Mouse (Mus musculus): ENCODE results near the gene Zfp775.

Zfp775 gene
- long read RNA-seq, experiment 1, full-length matches to known transcripts, result 7 of 7 reads
- long read RNA-seq, experiment 1, partial matches to known transcripts, result 0 of 7 reads
- long read RNA-seq, experiment 1, other reads (novel, unspliced or antisense), result 0 of 7 reads
- long read RNA-seq, experiment 2, full-length matches to known transcripts, result 5 of 6 reads
- long read RNA-seq, experiment 2, partial matches to known transcripts, result 0 of 6 reads
- long read RNA-seq, experiment 2, other reads (novel, unspliced or antisense), result 1 of 6 reads

DNA sequence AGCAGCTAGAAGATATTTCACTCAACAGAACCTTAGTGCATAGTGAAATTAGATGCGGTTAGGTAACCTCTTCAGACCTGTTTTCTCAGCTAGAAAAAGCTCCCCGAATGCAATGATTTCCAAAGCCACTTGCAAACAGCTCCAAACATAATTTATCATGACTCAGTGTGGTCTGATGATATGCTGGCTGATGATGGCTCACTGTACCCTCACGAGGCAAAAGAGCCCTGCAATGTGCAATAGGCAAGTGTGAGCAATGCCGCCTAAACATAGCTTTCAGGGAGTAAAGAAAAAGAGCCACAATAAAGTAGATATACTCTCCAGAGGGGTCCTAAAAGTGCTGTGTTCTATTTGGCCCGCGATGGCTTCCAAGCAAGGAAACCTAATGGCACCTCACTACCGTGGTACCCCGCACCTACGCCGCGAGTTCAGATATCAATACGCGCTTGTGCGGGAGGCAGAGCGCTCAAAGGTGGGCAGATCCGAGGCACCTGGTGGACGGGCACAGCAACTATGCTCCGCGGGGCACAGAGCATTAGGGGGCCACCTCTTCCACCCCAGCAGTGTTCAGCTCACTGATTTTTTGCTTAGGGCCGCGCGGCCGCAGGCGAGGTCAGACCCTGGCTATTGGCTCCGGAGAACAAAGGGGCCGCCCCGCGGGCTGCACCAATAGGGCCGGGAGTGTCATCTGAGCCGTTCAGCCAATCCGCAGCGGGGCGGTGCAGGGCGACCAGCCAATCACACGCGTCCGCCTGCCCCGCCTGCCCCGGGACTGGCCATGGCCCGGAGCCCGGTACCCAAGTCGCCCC, at the start of gene Zfp775:
Gene Zfp775 (plus strand): TSS at position 793 of the 809 bp plus-strand sequence.
- intact Hi-C loops (cut with DNase I), result no loop called here

DNA sequence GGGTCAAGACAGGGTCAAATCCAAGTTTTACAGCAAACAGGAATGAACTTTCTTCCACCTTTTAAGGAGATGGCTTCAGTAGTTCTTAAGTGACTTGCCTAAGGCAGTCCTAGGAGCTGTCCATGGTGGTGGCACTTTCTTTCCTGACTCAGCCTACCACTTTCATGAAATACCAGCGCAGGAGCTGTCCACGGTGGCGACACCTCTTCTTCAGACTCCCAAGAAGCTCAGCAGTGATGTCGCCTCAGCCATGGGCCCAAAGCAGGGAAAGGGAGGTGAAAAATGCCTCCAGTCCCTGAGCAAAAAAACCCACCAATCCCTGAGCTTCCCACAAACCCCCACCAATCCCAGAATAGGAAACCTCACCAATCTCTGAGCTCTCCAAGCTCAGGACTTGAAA, 48.9 kb upstream of the Zfp775 start:
- intact Hi-C loops (cut with DNase I), result loop anchor here (10.0 kb wide), 1 partner anchor 232 kb away; no protein-coding TSS in a partner anchor

DNA sequence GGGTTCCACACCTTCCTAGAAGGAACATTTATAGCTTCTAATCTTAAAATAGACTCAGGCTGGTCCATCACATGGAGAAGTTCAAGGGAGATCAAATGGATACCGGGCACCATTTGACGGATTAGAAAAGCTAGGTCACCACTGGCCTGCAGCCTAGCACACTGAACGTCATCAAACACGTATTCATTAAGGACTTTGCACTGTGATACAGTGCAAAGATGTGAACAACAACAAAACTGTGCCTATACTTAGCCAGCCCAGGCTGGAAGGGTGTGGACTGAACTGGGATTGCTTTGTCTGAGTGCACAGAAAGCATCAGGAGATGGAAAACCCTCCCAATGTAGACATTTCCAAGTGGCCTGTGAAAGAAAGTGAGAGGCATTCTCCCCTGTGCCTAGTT, 48.0 kb upstream of the Zfp775 start:
- intact Hi-C loops (cut with DNase I), result loop anchor here (10.0 kb wide), 1 partner anchor 231 kb away; no protein-coding TSS in a partner anchor

DNA sequence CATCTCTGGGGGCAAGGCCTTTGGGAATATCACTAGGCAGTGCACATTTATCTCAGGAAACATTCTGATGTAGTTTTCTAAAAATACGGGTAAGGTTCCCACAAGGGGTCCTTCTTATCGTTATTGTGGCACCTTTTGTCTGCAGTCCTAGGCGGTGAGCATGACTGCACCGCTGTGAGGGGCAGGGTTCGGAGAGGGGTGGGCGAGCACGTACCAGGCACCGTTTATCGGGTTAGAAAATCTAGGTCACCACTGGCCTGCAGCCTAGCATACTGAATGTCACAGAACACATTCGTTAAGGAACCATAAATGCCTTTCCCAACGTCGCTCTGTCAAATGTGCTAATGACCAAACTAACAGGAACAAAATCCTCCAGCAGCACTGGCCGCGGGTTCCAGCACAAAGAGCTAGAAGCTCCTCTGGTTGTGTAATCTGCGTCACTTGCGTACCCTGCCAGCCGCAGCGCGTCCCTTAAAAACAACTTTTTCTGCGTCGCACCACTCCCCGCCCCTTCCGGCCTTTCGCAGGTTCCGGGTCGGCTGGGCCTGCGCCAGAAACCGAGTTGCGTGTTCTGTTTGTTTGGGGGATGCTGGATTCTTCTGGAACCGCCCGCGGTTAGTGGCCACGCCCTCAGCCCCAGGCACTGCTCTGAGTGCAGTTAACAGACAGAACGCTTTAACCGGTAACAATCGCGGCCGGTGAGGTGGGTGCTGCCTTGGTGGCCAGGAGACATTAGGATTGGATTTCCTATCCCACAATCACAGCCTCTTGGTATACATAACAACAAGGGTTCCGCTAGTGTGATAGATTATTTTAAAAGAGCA, 47.4 kb upstream of the Zfp775 start, which contains the start of gene Lrrc61:
Gene Lrrc61 (plus strand): TSS at position 517 of the 824 bp plus-strand sequence.
- intact Hi-C loops (cut with DNase I), result loop anchor here (10.0 kb wide), 1 partner anchor 230 kb away; no protein-coding TSS in a partner anchor

DNA sequence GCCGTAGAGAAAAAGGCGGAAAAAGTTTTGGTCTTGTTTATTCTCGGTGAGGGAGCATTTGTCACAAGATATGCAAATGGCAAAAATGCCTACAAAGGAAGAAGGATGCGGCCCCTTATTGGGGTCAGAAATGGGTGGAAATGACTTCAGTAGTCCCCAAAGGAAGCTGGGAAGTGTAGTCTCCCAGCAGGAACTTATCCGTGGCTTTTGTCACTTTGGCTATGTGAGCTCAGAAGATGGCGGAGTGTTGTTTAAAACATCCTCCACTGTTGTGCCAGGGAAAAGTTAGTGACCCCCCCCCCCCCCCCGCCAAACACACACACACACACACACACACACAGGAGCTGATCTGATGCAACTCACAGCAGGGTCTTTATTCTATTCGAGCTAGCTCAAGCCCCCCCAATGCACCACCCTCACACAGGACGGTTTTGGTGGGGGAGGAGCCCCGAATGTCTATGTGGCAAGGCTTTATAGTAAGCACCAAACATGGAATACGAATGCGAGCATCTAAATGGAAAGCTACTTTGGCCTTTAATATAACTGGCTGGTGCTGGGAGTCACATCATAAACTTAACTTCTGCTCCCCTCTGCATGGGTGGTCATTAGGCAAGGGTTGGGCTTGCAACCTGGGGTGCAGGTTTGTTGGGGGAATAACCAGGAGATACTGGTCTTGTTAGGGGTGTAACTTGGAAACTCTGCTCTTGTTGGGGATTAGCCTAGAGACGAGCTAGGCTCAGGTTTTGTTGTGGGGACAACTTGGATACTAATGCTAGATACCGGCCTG, 46.6 kb upstream of the Zfp775 start:
- intact Hi-C loops (cut with DNase I), result loop anchor here (10.0 kb wide), 1 partner anchor 230 kb away; no protein-coding TSS in a partner anchor

DNA sequence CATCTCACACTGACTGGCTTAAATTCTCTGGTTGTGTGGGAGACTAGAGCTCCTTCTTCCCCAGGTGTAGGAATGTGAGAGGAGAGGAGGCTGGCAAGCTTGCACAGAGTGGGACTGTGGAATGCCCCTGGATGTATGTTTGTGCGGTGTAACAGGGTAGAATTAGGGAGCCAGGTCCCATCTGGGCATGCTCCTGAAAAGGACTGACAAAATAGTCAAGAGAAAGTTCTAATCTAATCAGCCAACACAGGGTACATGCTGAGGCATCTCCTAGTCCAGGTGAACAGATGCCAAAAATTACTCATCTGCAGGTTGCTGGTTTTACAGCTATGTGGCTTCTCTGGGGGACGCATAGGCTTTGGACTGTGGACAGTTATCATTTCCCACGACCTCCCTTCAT, 45.9 kb upstream of the Zfp775 start:
- intact Hi-C loops (cut with DNase I), result loop anchor here (10.0 kb wide), 1 partner anchor 229 kb away; no protein-coding TSS in a partner anchor

DNA sequence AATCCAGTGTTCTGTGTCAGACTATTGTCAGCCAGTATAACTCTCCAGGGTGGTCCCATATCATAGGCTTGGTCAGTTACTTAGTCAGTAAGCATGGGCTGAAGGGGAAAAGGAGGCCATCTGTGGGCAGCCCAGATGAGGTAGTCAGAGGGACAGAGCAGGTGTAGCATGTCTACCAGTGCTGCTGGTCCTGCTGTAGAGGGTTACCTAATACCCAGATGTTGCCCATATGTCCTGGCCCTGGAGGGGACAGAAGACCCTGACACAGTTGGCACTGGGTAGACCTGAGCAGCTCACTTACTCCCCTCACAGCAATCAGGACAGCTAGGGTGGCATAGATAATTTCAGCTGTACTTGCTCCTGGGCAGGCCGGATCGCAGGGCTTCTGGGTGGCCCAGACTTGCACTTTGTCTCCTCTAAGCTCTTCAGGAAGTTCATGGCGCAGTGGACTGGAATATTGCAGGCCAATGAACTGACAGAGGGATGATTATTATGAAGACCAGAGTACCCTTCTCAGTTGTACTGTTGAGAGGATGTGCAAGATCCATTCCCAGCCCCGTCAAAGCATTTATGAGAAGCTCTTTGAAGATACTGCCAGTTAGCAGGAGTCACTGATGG, 36.1 kb upstream of the Zfp775 start:
- intact Hi-C loops (cut with DNase I), result no loop called here

DNA sequence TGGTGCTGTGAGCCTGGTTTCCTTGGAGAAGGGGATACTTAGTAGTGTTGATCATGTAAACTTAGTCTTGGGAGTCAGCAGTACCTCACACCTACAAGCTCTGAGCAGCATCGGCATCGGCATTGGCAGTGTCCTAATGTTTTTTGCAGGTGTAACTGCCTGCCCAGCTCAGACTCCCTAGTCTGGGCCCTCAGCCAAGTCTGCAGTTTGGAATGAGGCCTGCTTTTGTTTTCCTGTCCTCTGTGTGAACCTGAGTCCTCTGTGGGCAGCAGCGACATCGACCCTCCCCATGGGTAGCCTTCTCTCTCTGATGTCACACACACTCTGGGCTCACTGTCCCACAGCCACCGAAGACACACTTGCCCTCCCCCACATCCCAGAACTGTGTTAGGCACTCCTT, 35.6 kb upstream of the Zfp775 start:
- intact Hi-C loops (cut with DNase I), result no loop called here

DNA sequence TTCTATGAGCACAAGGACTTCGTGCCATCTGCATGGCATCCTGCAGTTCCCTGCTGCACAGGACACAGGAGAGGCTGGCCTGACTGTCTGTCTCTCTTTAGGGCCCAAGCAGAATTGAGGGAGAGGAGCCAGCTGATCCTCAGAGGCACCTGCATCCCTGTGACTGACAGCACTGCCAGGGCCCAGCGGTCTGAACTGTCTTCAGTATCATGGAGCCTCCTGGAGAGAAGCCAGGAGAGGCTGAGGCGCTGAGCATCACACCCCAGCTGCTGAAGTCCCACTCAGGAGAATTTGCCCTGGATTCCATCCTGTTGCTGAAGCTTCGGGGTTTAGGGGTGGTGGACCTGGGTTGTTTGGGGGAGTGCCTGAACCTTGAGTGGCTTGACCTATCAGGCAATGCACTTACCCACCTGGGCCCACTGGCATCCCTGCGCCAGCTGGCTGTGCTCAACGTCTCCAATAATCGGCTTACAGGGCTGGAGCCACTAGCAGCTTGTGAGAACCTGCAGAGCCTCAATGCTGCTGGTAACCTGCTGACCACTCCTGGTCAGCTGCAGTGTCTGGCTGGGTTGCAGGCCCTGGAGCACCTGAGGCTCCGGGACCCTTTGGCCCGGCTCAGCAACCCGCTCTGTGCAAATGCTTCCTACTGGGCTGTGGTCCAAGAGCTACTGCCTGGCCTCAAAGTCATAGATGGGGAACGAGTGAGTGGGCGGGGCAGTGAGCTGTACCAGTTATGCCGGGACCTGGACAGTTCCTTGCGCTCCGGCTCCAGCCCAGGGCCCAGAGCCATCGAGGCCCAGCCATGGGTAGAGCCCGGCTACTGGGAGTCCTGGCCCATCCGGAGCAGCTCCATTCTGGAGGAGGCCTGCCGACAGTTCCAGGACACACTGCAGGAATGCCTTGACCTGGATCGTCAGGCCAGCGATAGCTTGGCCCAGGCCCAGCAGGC, 33.6 kb upstream of the Zfp775 start:
- intact Hi-C loops (cut with DNase I), result no loop called here

DNA sequence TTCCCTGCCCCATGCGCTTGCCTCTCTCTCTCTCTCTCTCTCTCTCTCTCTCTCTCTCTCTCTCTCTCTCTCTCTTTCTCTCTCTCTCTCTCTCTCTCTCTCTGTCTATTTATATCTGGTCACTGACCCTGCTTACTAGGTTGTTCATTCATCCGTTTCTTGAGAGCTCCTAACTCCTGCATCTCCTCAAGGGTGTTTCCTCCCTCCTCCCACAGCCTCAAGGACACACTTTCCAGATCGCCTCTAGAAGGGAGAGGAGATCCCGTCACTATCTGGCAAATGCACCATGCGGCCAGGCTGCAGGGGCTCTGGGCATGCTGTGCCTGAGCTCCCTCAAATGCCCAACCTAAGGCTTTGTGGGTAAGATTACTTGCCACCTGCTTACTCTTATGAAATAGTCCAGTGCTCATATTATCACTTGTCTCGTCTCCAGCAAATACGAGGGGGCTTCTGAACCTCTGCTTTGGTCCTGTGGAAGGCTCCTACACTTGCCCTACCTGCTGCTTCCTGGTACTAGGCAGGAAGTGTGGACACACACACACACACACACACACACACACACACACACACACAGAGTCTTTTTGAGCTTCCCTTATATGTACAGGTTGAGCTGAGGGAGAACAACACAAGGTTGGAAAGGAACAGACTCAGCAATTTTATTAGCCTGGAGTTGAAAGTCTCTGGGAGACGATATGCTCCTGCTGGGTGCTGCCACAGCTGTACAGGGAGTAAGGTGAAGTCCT, 32.6 kb upstream of the Zfp775 start:
- intact Hi-C loops (cut with DNase I), result no loop called here

DNA sequence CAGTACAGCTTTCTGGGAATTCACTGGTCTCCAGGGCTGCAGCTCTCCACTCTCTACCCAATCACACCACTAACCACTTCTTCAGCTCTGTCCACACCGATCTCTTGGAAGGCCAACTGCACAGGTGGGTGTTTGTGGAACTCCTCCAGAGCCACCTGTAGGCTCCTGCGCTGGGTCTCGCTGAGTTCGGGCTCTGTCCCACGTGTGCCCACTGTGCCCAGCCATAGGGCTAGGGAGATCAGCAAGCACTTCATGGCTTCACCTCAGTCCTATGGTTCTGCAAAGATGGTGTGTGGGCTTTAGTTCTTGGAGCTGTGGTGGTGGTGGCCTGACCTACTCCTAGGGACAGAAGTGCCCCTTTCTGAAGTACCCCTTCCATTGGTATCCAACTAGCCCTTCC, 29.8 kb upstream of the Zfp775 start:
- intact Hi-C loops (cut with DNase I), result no loop called here

DNA sequence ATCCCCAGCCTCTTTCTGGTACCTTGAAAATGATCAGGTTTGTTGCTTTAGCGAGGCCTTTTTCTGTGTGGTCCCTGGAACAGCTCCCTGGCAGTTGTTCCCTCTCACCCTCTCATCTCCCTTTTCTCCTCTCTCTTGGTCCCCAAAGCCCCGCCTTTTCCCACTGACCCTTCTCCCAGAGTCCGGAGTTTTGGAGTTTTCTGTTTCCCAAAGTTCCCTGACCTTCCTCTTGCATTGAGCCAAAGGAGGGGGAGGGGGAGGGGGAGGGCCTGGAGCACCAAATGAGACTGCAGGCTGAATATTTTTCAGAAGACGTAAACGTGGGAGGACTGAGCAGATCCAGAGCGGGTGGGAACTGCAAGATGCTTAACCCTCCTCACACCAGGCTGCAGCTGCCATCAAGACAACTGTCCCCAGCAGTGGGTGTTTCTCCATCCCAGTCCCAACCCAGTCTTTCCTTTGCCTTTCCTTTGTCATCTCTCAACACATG, 29.2 kb upstream of the Zfp775 start, which contains the start of gene Rarres2:
Gene Rarres2 (minus strand): TSS at position 218 of the 490 bp plus-strand sequence.
- intact Hi-C loops (cut with DNase I), result no loop called here

DNA sequence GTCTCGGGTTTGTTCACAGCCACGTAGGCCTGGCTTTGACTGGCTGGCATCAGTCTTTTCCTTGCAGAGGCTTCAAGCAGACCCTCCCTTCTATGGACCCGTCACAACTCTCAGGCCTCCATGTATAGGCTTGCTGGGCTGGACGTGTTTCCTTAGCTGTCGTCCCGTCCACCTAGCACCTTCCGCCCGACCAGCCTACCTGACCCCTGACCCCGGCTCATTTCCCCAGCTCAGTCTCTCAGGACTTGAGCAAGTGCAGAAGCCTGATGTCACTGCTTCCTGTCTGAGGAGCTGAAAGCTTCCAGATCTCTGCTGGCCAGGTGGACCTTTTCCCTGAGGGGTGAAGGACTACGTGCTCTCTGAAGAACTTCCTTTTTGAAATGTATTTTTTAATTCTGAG, 28.6 kb upstream of the Zfp775 start:
- intact Hi-C loops (cut with DNase I), result no loop called here

DNA sequence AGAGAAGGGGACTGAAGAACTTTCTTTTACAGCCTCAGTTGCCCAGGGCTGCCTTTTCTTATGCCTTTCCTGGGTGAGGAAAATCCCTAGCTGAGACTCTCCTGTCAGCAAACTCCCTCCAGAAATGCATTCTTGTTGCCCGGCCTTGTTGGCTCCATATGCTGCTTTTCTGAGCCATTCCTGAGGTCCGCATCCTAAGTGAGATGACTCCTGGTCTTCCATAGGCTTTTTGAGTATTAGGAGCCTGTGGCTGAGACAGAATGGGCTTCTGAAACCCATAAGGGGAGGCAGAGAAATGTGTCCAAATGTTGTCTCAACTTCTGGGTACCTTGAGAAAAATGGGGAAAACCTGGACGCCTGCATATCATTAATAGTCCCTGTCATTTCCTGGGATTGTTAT, 27.9 kb upstream of the Zfp775 start:
- intact Hi-C loops (cut with DNase I), result no loop called here

DNA sequence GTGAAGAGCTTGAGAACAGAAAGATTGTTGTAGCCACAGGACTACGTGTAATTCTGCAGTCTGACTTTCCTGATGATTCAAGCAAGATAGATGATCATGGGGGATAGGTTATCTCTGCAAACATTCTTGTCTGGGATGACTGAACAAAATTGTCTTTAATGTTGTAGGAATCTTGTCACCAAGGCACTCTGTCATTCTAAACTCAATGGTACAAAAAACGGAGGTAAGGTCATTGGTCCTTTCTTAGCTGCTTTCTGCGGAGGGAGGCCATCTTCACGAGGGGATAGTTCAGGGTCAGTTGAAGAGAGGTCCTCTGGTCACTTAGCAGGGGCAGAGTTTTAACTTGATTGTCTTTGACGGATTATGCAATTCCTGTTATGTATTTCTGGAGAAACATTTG, 23.1 kb upstream of the Zfp775 start:
- intact Hi-C loops (cut with DNase I), result no loop called here

DNA sequence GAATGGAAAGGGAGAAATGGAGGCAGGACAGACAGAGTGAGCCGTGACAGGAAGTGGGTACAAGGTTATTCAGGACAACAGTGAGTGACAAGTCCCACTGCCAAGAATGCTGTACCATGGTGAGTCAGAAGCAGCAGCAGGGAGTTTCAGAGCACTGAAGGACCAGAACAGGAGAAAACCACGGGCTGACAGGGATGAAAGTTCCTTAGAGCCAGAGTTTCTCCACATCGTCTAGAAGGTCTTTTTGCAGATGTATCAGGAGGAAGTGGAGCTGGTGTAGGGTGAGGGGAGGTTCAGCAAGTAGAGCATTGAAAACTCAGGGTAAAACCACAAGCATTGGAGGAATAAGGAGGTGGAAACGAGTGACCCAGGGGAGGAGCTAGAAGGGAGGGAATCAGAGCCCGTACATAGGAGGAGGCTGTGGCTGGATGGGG, 22.6 kb upstream of the Zfp775 start:
- intact Hi-C loops (cut with DNase I), result no loop called here

DNA sequence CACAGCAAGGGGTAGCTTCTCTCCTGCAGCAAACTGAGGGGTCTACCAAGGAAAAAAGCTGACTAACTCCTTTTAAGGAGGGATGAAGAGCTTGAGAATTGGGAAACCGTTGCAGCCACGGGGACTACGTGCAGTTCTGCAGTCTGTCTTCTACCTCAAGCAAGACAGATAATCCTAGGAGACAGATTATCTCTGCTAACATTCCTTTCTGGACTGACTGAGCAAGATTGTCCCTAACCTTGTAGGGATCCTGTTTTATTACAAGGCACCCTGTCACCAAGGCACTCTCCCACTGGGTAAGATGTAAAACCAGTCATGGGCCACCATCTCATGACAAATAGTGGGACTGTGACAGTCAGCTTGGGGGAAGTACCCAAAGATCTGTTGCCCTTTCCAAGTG, 20.6 kb upstream of the Zfp775 start:
- intact Hi-C loops (cut with DNase I), result no loop called here

DNA sequence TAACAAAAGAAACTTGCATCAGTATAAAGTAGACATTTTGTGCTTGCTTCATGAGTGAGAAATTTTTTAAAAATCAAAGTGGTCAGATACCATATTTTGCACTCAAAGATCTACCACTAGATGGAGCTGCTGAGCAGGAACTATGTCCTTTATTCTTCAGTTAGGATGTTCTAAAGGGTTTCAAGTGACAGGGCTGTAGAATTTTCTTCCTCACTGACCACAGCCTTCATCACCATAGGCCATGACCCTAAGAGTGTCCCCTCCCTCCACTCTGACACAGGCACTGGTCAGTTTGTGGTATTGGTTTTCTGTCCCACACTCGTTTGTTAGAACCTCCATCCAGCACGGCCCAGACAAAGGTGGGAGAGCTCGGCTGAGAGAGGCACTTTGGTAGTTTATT, 19.8 kb upstream of the Zfp775 start:
- intact Hi-C loops (cut with DNase I), result loop anchor here (2.0 kb wide), 1 partner anchor 61 kb away; no protein-coding TSS in a partner anchor
